Mouse (Mus musculus) kidney, postnatal 0 days (tissue): ENCODE measurements around the gene Tas1r1. TPM values are rescaled to one million over a fixed set of nuclear protein-coding genes. Genes with fewer than 3 reads are reported as not detected.

Experiments used
- ATAC-seq: fragments of 200-750 bp; cut with Nextera tagmentation; replicated peaks from 2 replicates; pipeline ENCODE4 v1.8.0; 2017; ENCODE audit warnings: low read depth, moderate number of reproducible peaks, moderate TSS enrichment, moderate library complexity; ENCODE audit not compliant: low FRiP score
- DNase-seq: peaks from one replicate; pipeline ENCODE4 v3.0.0-alpha.2; 2016; ENCODE audit warnings: low spot score
- H3K27ac ChIP-seq: fragments of 300-500 bp; sonication (generic); 2 replicates; pipeline ENCODE4 v1.5.1; 2014; ENCODE audit warnings: mild to moderate bottlenecking
- H3K27me3 ChIP-seq: fragments of 300-500 bp; sonication (generic); 2 replicates; pipeline ENCODE4 v1.6.1; 2014; ENCODE audit warnings: low read length, mixed read lengths; ENCODE audit not compliant: insufficient read depth
- H3K36me3 ChIP-seq: fragments of 300-500 bp; sonication (generic); 2 replicates; pipeline ENCODE4 v1.6.1; 2014; ENCODE audit warnings: low read length, mixed read lengths; ENCODE audit not compliant: insufficient read depth
- H3K4me1 ChIP-seq: fragments of 300-500 bp; sonication (generic); replicated peaks from 2 replicates; pipeline ENCODE4 v1.6.1; 2014; ENCODE audit warnings: antibody characterized with exemption, low read length, mixed read lengths; ENCODE audit not compliant: insufficient read depth
- H3K4me2 ChIP-seq: fragments of 300-500 bp; sonication (generic); 2 replicates; pipeline ENCODE4 v1.6.1; 2014; ENCODE audit warnings: mild to moderate bottlenecking, low read length, moderate library complexity, mixed read lengths
- H3K4me3 ChIP-seq: fragments of 300-500 bp; sonication (generic); replicated peaks from 2 replicates; pipeline ENCODE4 v1.5.1; 2014; ENCODE audit warnings: low read depth, low read length
- H3K9ac ChIP-seq: fragments of 300-500 bp; sonication (generic); 2 replicates; pipeline ENCODE4 v1.6.1; 2014; ENCODE audit warnings: low read depth, low read length
- H3K9me3 ChIP-seq: fragments of 300-500 bp; sonication (generic); replicated peaks from 2 replicates; pipeline ENCODE4 v1.6.1; 2016; ENCODE audit warnings: low read length, inconsistent platforms, mixed read lengths
- CTCF ChIP-seq: IDR thresholded peaks from 2 replicates; pipeline ENCODE4 v1.5.1; 2016; ENCODE audit warnings: antibody characterized with exemption, low read depth, mild to moderate bottlenecking, moderate library complexity
- WGBS: fragments of 180-500 bp; shearing (Covaris S2); extraction: QIAGEN DNeasy Blood & Tissue Kit; methylation state at CpG from one replicate; pipeline ENCODE4 v1.1.7; 2014; 5-methylcytosine and 5-hydroxymethylcytosine counted together
- polyA plus RNA-seq: library from polyadenylated mRNA; unstranded; fragments of >200 nt; fragmentation: Nextera tagmentation; extraction: Ambion mirVana; gene quantifications from 2 replicates; pipeline ENCODE4 v1.2.1, GENCODE M21; 2015

The Tas1r1 gene
- polyA plus RNA-seq, 1 experiment from 2014 or later = 0.39 TPM

DNA sequence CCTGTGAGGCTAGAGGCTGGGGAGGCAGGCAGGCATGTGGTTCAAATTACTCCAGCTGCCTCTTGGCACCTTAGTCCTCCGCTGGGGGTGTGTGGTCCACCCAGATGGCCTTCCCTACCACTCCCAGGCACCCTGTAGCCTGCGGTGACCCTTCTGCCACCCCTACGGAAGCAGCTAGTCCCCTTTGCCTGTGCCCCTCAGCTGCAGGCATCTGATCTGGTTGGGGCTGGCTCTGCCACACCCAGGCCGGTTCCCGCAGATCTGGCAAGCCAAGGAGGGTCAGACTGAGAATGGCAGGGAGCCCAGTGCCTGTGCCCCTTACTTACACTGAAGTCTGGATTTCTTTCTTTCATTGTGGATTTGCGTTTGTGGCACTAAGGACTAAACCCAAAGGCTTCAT, 35.3 kb upstream of the Tas1r1 start:
- H3K9ac ChIP-seq = no peak overlapping the region
- H3K27me3 ChIP-seq = no peaks in the 10 kb centered on the region
- no peak overlapping the region for H3K4me2 ChIP-seq
- no peaks in the 10 kb centered on the region for H3K36me3 ChIP-seq
- H3K4me3 ChIP-seq = no peak overlapping the region
- DNase-seq (no peak), ATAC-seq (0 out of 2 replicates have a peak, but pooled peaks have one; percentile 24)
- TF ChIP-seq CTCF = no peak
- 77% methylated on average over 6 of the region's 6 CpGs for WGBS
- no peak overlapping the region for H3K27ac ChIP-seq
- no peaks in the 10 kb centered on the region for H3K9me3 ChIP-seq
- no peaks in the 10 kb centered on the region; the same call in 1 of the 2 replicates for H3K4me1 ChIP-seq

DNA sequence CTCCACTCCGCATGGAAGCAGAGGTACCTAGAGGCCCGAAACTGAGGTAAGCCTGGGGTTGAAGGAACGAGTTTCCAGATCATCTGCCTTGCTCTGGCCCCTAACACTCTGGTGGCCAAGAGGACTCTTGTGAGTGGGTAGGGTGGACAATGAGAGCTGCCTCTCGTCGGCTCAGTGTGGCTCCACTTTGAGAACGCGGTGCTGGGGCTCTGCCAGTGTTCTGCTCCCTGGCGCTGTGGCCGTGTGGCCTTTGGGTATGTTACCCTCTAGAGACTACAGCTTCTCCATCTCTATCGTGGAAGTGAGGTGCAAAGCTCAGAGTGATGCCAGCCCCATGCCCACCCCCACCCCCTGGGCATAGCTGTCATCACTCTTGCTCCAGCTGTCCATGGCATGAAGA, 34.3 kb upstream of the Tas1r1 start:
- Histone ChIP-seq H3K27ac (no peak overlapping the region), H3K36me3 (no peaks in the 10 kb centered on the region), H3K4me2 (no peak overlapping the region), H3K4me3 (no peak overlapping the region), H3K4me1 (no peaks in the 10 kb centered on the region; the same call in 1 of the 2 replicates), H3K9me3 (no peaks in the 10 kb centered on the region), H3K9ac (no peak overlapping the region), H3K27me3 (no peaks in the 10 kb centered on the region)
- TF ChIP-seq CTCF = no peak
- ATAC-seq = no peak
- 61% methylated on average over 10 of the region's 10 CpGs for WGBS
- no peak for DNase-seq

DNA sequence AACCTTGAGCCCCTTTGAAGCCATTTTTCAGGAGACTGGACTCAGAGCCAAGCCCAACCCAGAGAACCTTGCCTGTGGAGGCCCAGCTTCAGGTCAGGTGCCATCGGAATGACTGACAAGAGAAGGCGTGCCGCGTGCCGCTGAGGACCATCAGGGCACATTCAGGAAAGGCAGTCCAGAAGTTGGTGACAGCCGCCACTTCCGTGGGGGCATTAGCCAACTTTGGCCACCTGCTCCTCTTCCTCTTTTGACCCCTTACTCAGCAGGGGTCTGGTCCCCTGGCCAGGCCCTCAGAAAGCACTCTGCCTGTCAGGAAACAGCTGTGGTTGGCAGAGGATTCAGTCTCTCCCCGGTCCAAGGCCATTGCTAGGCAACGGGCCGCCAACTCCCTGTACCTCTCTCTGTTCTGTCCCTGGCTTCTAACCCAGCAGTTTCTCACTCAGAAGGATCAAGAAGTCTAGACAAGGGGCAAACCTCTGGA, 33.8 kb upstream of the Tas1r1 start, which contains the start of gene Plekhg5:
Gene Plekhg5 (plus strand): TSS at position 378 of the 481 bp plus-strand sequence.
- H3K36me3 ChIP-seq = no peaks in the 10 kb centered on the region
- no peaks in the 10 kb centered on the region for H3K9me3 ChIP-seq
- WGBS = 54% methylated on average over 10 of the region's 10 CpGs
- H3K9ac ChIP-seq = no peak within 1 kb of the TSS
- H3K4me3 ChIP-seq = no peak within 1 kb of the TSS
- ATAC-seq (no peak), DNase-seq (peak; percentile 22)
- H3K4me2 ChIP-seq = no peak within 1 kb of the TSS
- H3K4me1 ChIP-seq = no peaks in the 10 kb centered on the region; the same call in 1 of the 2 replicates
- no peaks in the 10 kb centered on the region for H3K27me3 ChIP-seq
- H3K27ac ChIP-seq = no peak within 1 kb of the TSS
- TF ChIP-seq CTCF = no peak

DNA sequence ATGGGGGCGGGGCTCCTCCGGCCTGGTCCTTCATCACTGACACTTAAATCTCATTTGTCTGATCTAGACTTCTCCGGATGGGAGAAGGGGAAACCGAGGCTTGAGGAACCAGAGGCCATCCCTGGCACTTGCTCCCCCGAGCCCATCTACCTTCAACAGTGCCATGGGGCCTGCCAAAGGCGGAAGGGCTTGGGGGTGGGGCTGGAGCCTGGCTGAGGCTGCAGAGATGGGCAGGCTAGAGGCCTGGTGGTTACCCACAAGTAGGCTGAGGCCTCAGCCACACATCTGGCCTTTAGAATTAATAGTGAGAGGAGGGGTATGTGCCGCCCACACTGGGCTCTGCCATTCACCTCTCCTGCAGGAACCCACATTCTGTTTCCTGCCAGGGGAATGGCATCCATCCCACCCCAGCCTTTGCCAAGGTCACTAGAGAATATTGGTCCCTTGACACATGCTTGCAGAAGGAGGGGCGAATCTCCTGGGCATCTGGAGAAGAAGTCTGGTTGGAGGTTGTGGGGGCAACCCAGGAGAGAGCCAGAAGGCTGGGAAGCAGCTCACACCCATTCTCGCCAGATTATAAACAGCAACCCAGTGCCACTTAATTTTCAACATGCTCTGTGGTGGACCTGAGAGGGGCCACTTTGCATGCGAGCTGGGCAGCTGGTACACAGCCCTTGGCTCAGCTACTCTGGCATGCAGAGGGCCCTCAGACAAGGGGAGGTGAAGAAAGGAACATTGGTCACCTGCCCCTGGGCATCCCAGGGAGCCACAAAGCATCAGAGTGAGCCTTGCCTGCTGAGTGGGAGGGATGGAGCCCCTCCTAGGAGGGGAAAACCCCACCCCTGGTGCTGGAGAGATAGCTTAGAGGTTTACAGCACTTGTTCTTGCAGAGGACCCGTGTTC, 32.4 kb upstream of the Tas1r1 start:
- no peak overlapping the region for H3K27ac ChIP-seq
- H3K4me1 ChIP-seq = no peaks in the 10 kb centered on the region
- no peaks in the 10 kb centered on the region for H3K36me3 ChIP-seq
- H3K9me3 ChIP-seq = no peaks in the 10 kb centered on the region
- no peak overlapping the region for H3K4me3 ChIP-seq
- no peak for ATAC-seq
- DNase-seq = no peak
- H3K9ac ChIP-seq = no peak overlapping the region
- TF ChIP-seq CTCF = no peak
- no peaks in the 10 kb centered on the region for H3K27me3 ChIP-seq
- no peak overlapping the region for H3K4me2 ChIP-seq
- WGBS = 74% methylated on average over 11 of the region's 11 CpGs

DNA sequence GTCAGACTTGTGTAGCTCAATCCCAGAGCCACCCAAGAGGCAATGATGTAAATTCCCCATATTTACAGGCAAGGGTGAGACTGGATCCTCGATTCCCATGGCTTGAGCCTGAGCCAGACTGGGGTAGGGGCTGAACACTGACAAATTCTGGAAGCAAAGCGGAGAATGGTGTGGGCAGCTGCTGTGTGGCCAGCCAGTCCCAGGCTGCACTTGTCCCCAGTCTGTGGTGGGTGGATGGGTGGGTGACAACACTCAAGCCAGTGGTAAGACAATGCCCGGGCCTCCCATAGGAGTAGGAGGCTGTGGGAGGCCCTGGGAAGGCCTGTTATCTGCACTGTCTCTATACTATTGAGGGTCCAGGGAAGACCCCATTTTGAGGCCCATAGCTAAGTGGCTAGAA, 30.9 kb upstream of the Tas1r1 start:
- DNase-seq (no peak), ATAC-seq (no peak)
- Histone ChIP-seq H3K36me3 (no peaks in the 10 kb centered on the region), H3K27ac (no peak overlapping the region), H3K9ac (no peak overlapping the region), H3K27me3 (no peaks in the 10 kb centered on the region), H3K4me3 (no peak overlapping the region), H3K9me3 (no peaks in the 10 kb centered on the region), H3K4me1 (no peaks in the 10 kb centered on the region), H3K4me2 (no peak overlapping the region)
- WGBS = 87% methylated on average over 3 of the region's 3 CpGs
- TF ChIP-seq CTCF = no peak

DNA sequence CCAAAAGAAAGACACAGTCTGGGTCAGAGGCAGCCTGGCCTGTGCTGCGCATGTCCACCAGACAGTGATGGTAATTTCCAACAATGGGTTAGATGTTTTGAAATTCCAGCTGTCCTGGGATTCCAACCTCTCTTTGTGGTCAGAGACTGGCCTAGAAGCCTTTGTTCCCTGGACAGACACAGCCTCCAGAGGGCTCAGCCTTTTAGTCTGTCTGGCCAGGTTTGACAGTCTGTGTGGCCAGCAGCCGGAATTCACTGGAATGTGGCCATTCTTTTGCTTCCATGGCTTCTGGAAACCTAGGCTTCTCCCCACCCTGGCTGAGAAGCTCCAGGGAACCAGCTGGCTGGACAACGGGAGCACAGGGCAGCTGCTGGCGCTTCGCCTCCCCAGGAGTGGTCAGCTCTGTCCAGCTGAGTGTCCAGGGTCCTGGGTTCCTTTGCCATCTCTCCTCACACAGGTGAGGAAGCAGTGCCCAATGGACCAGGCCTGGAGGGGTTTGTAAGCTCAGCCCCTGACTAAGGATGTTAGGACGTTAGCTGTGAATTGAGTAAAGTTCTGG, 29.9 kb upstream of the Tas1r1 start:
- WGBS = 81% methylated on average over 6 of the region's 6 CpGs
- no peaks in the 10 kb centered on the region for H3K36me3 ChIP-seq
- DNase-seq (no peak), ATAC-seq (no peak)
- H3K27ac ChIP-seq = no peak overlapping the region
- TF ChIP-seq CTCF = no peak
- H3K4me1 ChIP-seq = no peaks in the 10 kb centered on the region
- no peaks in the 10 kb centered on the region for H3K27me3 ChIP-seq
- H3K4me2 ChIP-seq = no peak overlapping the region
- H3K4me3 ChIP-seq = no peak overlapping the region
- no peak overlapping the region for H3K9ac ChIP-seq
- H3K9me3 ChIP-seq = no peaks in the 10 kb centered on the region
